Mouse (Mus musculus) mouse embryonic stem cell (cell line): ENCODE data around the gene Kel.

ENCODE experiments used
- in situ Hi-C, 2 experiments: fragments of 300-500 bp; cut with MboI; formaldehyde crosslinking; loops; 1 replicate in 1 of 2; 3 replicates in 1 of 2; pipeline ENCODE4 v1.14.3; 2019 to 2020; ENCODE audit warnings: low sequenced_read_pairs in 2 of 2, low pct_unique_long_range_greater_than_20kb in 1 of 2, mixed read lengths in 1 of 2; ENCODE audit not compliant: unreplicated experiment in 1 of 2

The Kel gene

DNA sequence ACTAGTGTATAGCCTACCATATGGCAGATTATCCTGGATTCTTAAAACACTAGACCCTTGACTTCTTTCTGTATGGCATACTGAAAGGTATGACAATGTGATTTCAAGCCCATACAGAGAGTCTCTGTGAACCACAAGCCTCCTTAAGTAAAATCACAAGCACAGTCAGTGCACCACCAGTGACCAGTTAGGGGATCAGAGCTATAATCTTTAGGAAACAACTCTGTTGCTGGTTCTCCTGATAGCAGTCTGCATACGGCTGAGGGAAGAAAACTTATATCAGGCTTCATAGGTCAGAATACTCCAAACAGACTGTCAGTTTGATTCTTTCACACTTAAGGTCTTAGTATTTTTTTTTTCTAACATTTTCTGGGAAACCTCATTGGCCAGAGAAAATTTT, 45.7 kb downstream of the Kel start:
- in situ Hi-C loops = no loop called here

DNA sequence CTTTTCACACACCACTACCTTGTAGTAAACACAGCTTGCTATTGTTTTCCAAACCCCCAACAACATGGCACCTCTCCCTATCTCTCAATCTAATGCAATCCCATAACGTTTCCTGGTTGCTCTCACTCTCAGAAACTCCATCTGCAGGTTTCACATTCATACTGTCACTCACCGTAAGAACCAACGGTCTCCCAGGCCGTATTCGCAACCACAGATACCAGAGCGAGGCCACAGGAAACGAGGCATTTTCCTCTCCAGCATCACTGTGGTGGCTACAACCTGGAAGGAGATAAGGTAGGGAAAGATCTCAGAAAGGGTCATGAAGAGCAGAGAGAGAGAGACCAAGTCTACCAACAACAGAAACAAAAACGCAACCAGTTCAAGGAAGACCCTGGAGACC, 49.5 kb downstream of the Kel start:
- in situ Hi-C loops = no loop called here

DNA sequence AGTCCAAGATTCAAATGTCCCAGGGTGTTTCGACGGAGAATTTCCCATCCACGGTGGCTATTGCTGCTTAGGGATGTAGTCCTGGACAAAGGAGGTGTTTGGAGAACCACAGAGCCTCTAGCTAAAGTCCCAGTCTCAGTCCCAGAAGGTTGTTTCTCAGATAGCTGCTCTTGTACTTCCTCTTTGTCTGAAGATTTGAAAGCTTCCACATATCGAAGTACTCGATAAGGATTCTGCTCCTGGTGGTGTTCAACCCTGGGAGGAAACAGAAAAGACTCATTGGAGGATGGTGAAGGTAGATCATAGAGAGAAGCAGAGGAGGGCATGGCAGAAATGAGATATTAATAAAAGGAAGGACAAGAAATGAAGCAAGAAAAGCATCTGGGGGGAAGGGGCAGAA, 51.0 kb downstream of the Kel start:
- in situ Hi-C loops = no loop called here

DNA sequence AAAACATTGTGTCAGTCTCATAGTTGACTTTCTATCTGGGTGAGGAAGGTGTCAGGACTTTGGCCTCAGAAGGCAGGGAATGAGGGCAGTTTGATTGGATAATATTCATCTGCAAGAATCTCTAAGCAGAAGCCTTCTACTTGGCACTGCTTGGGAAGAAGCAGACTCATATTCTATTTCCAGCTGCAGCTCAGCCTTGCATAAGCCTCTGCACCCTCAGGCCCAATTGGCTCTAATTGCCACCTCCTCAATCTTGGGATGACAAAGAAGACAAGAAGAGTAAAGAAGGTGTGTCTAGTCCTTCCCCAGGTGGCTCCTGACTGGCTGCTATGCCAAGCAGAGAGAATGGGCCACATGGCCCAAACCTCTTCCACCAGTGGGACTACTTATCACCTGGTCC, 57.5 kb downstream of the Kel start:
- in situ Hi-C loops = no loop called here

DNA sequence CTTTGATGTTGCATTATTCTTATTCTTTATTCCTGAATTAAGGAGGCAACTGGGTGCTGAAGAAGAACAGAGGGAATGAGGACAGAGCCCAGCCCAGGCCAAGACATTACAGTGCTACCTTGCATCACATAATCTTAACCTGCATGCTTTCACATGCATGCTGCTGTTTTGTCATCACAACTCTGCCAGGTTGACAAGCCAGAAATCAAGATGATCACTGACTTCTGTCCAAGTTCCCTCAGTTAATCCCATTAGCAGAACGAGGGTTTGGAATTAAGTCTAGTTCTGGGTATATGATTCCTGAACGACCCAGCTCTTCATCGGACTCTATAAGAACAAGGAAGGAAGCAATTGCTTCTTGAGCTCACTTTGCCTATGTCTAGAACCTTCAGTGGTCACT, 57.9 kb downstream of the Kel start:
- in situ Hi-C loops = no loop called here

DNA sequence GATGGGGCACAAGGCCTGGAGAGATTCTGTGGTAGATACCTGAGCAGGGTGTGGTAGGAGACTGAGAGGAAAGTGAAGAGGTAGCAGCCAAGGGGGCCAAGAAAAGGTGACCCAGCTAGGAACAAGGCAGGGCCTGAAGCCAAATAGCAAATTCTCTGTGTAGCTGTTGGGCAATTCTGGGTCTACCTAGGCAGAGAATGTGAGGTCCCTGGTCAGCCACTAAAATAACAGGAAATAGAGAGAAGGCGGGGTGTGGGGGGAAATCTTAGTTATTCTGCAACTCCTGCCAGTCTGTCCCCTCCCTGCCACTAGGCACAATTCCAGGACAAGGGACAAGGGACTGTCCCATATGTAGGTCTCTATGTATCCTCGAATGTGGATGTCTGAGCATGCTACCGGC, 60.9 kb downstream of the Kel start:
- in situ Hi-C loops = no loop called here

DNA sequence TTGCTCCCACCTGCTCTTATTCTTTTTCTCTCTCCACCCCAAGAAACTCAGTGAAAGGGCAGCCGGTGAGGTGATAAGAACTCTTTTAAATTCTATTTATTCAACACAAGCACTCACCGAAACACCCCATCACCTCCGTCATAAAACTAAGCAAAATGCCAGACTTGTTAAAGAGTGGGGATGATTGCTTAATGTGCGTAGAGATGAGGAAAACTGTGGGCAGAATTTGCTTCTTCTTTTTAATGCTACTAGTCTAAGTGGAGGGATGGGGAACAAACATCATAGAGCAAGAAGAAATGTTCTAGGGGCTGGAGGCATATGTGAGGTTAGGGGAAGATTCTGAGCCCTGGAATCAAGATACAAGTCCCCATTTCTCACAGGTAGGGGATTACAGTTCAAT, 61.4 kb downstream of the Kel start:
- in situ Hi-C loops = no loop called here

DNA sequence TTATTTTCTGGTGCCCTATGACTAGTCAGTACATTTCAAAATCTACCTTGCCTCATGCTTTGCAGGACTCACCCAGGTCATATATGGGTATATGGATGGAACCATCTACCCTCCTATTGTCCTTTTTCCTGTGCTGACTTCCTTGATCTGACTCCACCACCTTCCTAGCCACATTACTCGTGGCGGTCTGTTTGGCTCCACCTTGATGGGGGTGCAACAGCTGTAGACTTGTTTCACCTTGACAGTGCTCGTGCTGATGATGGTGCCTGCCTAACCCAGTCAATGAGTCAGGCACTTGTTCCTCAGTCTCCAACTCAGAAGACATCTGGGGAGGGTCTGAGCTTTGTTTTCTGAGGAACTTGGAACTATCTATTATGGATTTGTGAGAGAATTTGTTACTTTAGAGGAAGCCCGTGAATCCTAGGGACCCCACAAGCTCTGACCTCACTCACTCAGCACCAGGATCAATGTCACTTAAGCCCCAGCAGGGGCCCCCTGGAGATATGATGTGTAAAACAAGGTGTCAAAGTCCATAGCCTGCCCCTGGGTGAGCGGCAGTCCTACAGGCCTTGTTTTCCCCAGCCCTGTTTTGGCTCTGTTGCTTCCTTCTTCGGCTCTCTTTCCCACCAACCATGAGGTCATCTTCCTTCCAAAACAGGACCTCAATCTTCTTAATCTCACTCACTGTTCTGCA, 62.8 kb downstream of the Kel start:
- in situ Hi-C loops = no loop called here

DNA sequence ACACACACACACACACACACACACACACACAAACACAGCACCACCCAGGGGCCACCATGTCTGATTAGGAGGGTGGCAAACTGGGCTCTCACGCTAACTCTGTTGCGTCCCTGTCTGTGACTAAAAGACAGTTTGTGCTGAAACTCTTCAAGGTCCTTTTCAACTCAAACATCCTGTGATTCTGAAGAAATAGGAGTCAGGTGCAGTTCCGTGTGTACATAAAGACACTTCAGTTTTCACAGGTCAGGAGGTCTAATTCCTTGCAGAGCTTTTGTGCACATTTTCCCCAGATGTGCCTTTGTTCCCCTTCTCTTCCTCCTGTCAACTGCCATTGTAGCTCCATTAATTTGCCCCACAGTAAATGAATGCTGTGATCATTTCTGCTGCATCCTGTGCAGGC, 63.7 kb downstream of the Kel start:
- in situ Hi-C loops = no loop called here

DNA sequence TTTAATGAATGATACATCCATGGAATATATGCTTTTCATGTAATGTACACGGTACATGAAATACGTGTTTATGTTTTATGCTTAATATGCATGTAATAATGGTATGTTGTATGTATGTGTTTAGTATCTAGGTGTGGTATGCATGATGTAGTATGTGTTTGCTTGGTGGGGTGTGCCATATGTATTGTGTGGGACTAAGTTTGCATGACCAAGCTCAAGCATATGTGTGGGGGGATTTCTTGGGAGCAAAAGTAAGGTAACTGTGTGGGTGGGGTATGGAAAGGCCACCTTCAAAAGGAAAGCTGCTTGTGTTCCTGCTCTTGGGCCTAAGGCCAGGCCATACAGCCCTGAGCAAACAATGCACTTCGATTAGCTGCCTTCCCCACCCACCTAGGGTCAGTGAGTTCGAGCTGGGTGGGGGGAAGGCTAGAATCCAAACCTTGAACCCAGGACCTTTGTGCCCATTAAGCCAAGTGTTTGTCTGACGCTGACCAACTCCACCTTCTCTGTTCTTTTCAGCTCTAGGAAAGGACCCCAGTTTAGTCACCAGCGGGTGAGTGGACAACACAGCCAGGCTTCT, 66.1 kb downstream of the Kel start:
- in situ Hi-C loops = no loop called here

DNA sequence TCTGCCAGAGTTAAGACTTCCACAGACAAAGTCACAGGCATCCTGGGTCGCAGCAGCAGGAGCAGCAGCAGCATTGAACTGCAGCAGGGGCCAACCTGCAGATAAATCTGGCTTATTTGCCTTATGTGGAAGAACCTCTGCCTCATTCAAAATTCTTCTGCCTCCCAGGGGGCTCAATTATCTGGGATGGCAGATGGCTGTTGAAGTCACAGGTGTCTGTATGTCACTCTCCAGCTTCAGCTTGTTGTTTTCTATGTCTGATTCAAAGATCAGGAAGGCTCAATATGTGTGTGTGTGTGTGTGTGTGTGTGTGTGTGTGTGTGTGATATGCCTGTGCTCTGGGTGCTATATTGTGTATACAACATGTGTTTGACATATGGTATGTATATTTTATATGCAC, 66.7 kb downstream of the Kel start:
- in situ Hi-C loops = no loop called here
